Mouse (Mus musculus) liver, embryonic 12.5 days (tissue): Measurements from ENCODE around the gene Ptrh1. TPM values are rescaled to one million over a fixed set of nuclear protein-coding genes. Genes with fewer than 3 reads are reported as not detected.

Experiments
- ATAC-seq: fragments of 200-750 bp; cut with Nextera tagmentation; 2 replicates; pipeline ENCODE4 v1.8.0; 2017; ENCODE audit warnings: moderate number of reproducible peaks, mild to moderate bottlenecking, moderate library complexity
- H3K27ac ChIP-seq: fragments of 300-500 bp; sonication (generic); 2 replicates; pipeline ENCODE4 v1.5.1; 2016; ENCODE audit warnings: mild to moderate bottlenecking
- H3K27me3 ChIP-seq: fragments of 300-500 bp; sonication (generic); replicated peaks from 2 replicates; pipeline ENCODE4 v1.6.1; 2016; ENCODE audit warnings: mild to moderate bottlenecking, moderate library complexity
- H3K36me3 ChIP-seq: fragments of 300-500 bp; sonication (generic); 2 replicates; pipeline ENCODE4 v1.6.1; 2016; ENCODE audit warnings: mild to moderate bottlenecking, moderate library complexity
- H3K4me1 ChIP-seq: fragments of 300-500 bp; sonication (generic); 2 replicates; pipeline ENCODE4 v1.6.1; 2016
- H3K4me2 ChIP-seq: fragments of 300-500 bp; sonication (generic); 2 replicates; pipeline ENCODE4 v1.6.1; 2016; ENCODE audit warnings: mild to moderate bottlenecking, moderate library complexity
- H3K4me3 ChIP-seq: fragments of 300-500 bp; sonication (generic); 2 replicates; pipeline ENCODE4 v1.5.1; 2016; ENCODE audit warnings: mild to moderate bottlenecking, moderate library complexity
- H3K9ac ChIP-seq: fragments of 300-500 bp; sonication (generic); 2 replicates; pipeline ENCODE4 v1.6.1; 2016; ENCODE audit warnings: mild to moderate bottlenecking, moderate library complexity
- H3K9me3 ChIP-seq: fragments of 300-500 bp; sonication (generic); replicated peaks from 2 replicates; pipeline ENCODE4 v1.6.1; 2016; ENCODE audit warnings: mild to moderate bottlenecking, moderate library complexity
- WGBS: fragments of 180-500 bp; shearing (Covaris S2); methylation state at CpG from one replicate; pipeline ENCODE4 v1.1.7; 2016; ENCODE audit not compliant: insufficient replicate concordance; 5-methylcytosine and 5-hydroxymethylcytosine counted together
- polyA plus RNA-seq: library from polyadenylated mRNA; unstranded; fragments of >200 nt; fragmentation: Nextera tagmentation; extraction: Ambion mirVana; gene quantifications from 2 replicates; pipeline ENCODE4 v1.2.1, GENCODE M21; 2016

The Ptrh1 gene
- polyA plus RNA-seq, 1 experiment from 2014 or later = 3.5 TPM

- Histone ChIP-seq H3K27ac (no peak within 1 kb of the TSS), H3K9me3 (no peaks in the 10 kb centered on the region), H3K36me3 (peaks cover 8% of the 10 kb centered on the region), H3K4me3 (peak within 1 kb of the TSS; percentile 39), H3K27me3 (peaks cover 36% of the 10 kb centered on the region), H3K9ac (no peak within 1 kb of the TSS; the same call in 1 of the 2 replicates), H3K4me2 (peak within 1 kb of the TSS; percentile 69), H3K4me1 (peaks cover 22% of the 10 kb centered on the region)
- no peak for ATAC-seq
- WGBS = 28% methylated on average over 11 of the region's 11 CpGs
Measured at GRCm38 (mm10) chr2:32740916-32741272, 34.7 kb upstream of the Ptrh1 start, which contains the start of gene 6330409D20Rik. Gene 6330409D20Rik, minus strand, starts transcription at chr2:32741016.

GRCm38 (mm10) chr2:32741273-32742172 is 34.1 kb upstream of the Ptrh1 start:
- Histone ChIP-seq H3K4me1 (peaks cover 15% of the 10 kb centered on the region), H3K4me2 (peak overlapping the region; percentile 69), H3K9ac (no peak overlapping the region; the same call in 1 of the 2 replicates), H3K27ac (no peak overlapping the region), H3K27me3 (peaks cover 36% of the 10 kb centered on the region), H3K36me3 (peaks cover 14% of the 10 kb centered on the region), H3K4me3 (peak overlapping the region; percentile 39), H3K9me3 (no peaks in the 10 kb centered on the region)
- ATAC-seq = 0 out of 2 replicates have a peak, but pooled peaks have one; percentile 13
- WGBS = 20% methylated on average over 55 of the region's 58 CpGs

GRCm38 (mm10) chr2:32742173-32742531 is 33.4 kb upstream of the Ptrh1 start:
- Histone ChIP-seq H3K4me2 (0 out of 2 replicates have a peak overlapping the region, but pooled peaks have one; percentile 69), H3K36me3 (peaks cover 17% of the 10 kb centered on the region), H3K4me3 (no peak overlapping the region), H3K4me1 (peaks cover 11% of the 10 kb centered on the region), H3K9me3 (no peaks in the 10 kb centered on the region), H3K27me3 (peaks cover 36% of the 10 kb centered on the region), H3K27ac (no peak overlapping the region), H3K9ac (no peak overlapping the region)
- no peak for ATAC-seq
- WGBS = 68% methylated on average over 18 of the region's 18 CpGs

- 62% methylated on average over 15 of the region's 15 CpGs for WGBS
- Histone ChIP-seq H3K27me3 (peaks cover 36% of the 10 kb centered on the region), H3K9ac (no peak overlapping the region), H3K36me3 (peaks cover 25% of the 10 kb centered on the region), H3K9me3 (no peaks in the 10 kb centered on the region), H3K4me1 (peaks cover 11% of the 10 kb centered on the region), H3K4me2 (no peak overlapping the region), H3K27ac (no peak overlapping the region), H3K4me3 (no peak overlapping the region)
- ATAC-seq = no peak
Measured at GRCm38 (mm10) chr2:32744272-32744982, 31.2 kb upstream of the Ptrh1 start.

- no peak overlapping the region for H3K4me3 ChIP-seq
- H3K9me3 ChIP-seq = no peaks in the 10 kb centered on the region
- H3K27me3 ChIP-seq = 0 out of 2 replicates have a peak, but pooled peaks cover 3% of the 10 kb centered on the region
- ATAC-seq = no peak
- H3K9ac ChIP-seq = no peak overlapping the region
- H3K36me3 ChIP-seq = peaks cover 38% of the 10 kb centered on the region
- 79% methylated on average over 16 of the region's 16 CpGs for WGBS
- no peak overlapping the region for H3K4me2 ChIP-seq
- no peak overlapping the region for H3K27ac ChIP-seq
- no peaks in the 10 kb centered on the region for H3K4me1 ChIP-seq
Measured at GRCm38 (mm10) chr2:32749082-32749481, 26.5 kb upstream of the Ptrh1 start.

GRCm38 (mm10) chr2:32750199-32750598 is 25.4 kb upstream of the Ptrh1 start:
- 63% methylated on average over 7 of the region's 7 CpGs for WGBS
- Histone ChIP-seq H3K4me1 (no peaks in the 10 kb centered on the region), H3K9ac (no peak overlapping the region), H3K27ac (no peak overlapping the region), H3K4me3 (no peak overlapping the region), H3K27me3 (0 out of 2 replicates have a peak, but pooled peaks cover 3% of the 10 kb centered on the region), H3K4me2 (no peak overlapping the region), H3K9me3 (no peaks in the 10 kb centered on the region), H3K36me3 (peaks cover 46% of the 10 kb centered on the region)
- ATAC-seq = no peak

GRCm38 (mm10) chr2:32750887-32751664 is 24.5 kb upstream of the Ptrh1 start:
- peak; percentile 56 for ATAC-seq
- WGBS = 61% methylated on average over 31 of the region's 31 CpGs
- Histone ChIP-seq H3K9me3 (no peaks in the 10 kb centered on the region), H3K27ac (no peak overlapping the region), H3K4me1 (no peaks in the 10 kb centered on the region), H3K4me2 (peak overlapping the region; percentile 29), H3K27me3 (no peaks in the 10 kb centered on the region), H3K36me3 (peaks cover 38% of the 10 kb centered on the region), H3K9ac (no peak overlapping the region), H3K4me3 (peak overlapping the region; percentile 2; the same call in 1 of the 2 replicates)

GRCm38 (mm10) chr2:32751665-32752033 is 23.9 kb upstream of the Ptrh1 start:
- no peak overlapping the region for H3K27ac ChIP-seq
- peak overlapping the region; percentile 29 for H3K4me2 ChIP-seq
- WGBS = 69% methylated on average over 9 of the region's 10 CpGs

GRCm38 (mm10) chr2:32752181-32752580 is 23.4 kb upstream of the Ptrh1 start:
- Histone ChIP-seq H3K27ac (no peak overlapping the region), H3K4me2 (no peak overlapping the region), H3K9me3 (no peaks in the 10 kb centered on the region), H3K4me1 (peaks cover 4% of the 10 kb centered on the region; the same call in 1 of the 2 replicates), H3K36me3 (peaks cover 31% of the 10 kb centered on the region), H3K27me3 (no peaks in the 10 kb centered on the region), H3K9ac (no peak overlapping the region), H3K4me3 (no peak overlapping the region)
- ATAC-seq = no peak
- 65% methylated on average over 10 of the region's 10 CpGs for WGBS

More at GRCm38 (mm10) chr2:32751665-32752033, 23.9 kb upstream of the Ptrh1 start:
- Histone ChIP-seq H3K4me1 (peaks cover 1% of the 10 kb centered on the region; the same call in 1 of the 2 replicates), H3K9ac (no peak overlapping the region), H3K9me3 (no peaks in the 10 kb centered on the region), H3K36me3 (peaks cover 34% of the 10 kb centered on the region), H3K4me3 (peak overlapping the region; percentile 2; the same call in 1 of the 2 replicates), H3K27me3 (no peaks in the 10 kb centered on the region)
- ATAC-seq = no peak

- peak overlapping the region; percentile 99 for H3K4me2 ChIP-seq
Measured at GRCm38 (mm10) chr2:32756674-32757055, 18.9 kb upstream of the Ptrh1 start.

GRCm38 (mm10) chr2:32757056-32757845 is 18.3 kb upstream of the Ptrh1 start, which contains the start of gene Tor2a:
Gene Tor2a, plus strand, starts transcription at chr2:32757234.
- Histone ChIP-seq H3K27ac (peak within 1 kb of the TSS; percentile 85), H3K27me3 (no peaks in the 10 kb centered on the region), H3K9me3 (no peaks in the 10 kb centered on the region), H3K4me1 (peaks cover 19% of the 10 kb centered on the region), H3K4me2 (peak within 1 kb of the TSS; percentile 99), H3K9ac (peak within 1 kb of the TSS; percentile 91), H3K36me3 (peaks cover 49% of the 10 kb centered on the region), H3K4me3 (peak within 1 kb of the TSS; percentile 79)
- under 1% methylated on average over 66 of the region's 66 CpGs for WGBS
- peak; percentile 91 for ATAC-seq

More at GRCm38 (mm10) chr2:32756674-32757055, 18.9 kb upstream of the Ptrh1 start:
- no peak overlapping the region; the same call in 1 of the 2 replicates for H3K4me3 ChIP-seq
- peaks cover 44% of the 10 kb centered on the region for H3K36me3 ChIP-seq
- WGBS = 37% methylated on average over 6 of the region's 6 CpGs
- H3K9me3 ChIP-seq = no peaks in the 10 kb centered on the region
- no peak overlapping the region for H3K27ac ChIP-seq
- peaks cover 19% of the 10 kb centered on the region for H3K4me1 ChIP-seq
- H3K9ac ChIP-seq = no peak overlapping the region
- ATAC-seq = no peak; the same call in 1 of the 2 replicates
- no peaks in the 10 kb centered on the region for H3K27me3 ChIP-seq
